Mouse (Mus musculus) liver, adult 2 months (tissue): ENCODE data around the gene Bloc1s3. TPM values are rescaled to one million over a fixed set of nuclear protein-coding genes. Genes with fewer than 3 reads are reported as not detected.

Experiments
- DNase-seq: peaks from one replicate; pipeline ENCODE4 v3.0.0-alpha.2; 2011; ENCODE audit warnings: low read depth, low spot score; ENCODE audit errors: extremely low read depth
- H3K27ac ChIP-seq: fragments of 200-500 bp; replicated peaks from 2 replicates; pipeline ENCODE4 v1.5.1; 2012; ENCODE audit warnings: low read depth, mild to moderate bottlenecking, control low read depth, inconsistent platforms, low read length; ENCODE audit not compliant: insufficient read depth
- H3K27me3 ChIP-seq: fragments of 200-500 bp; 2 replicates; pipeline ENCODE4 v1.6.1; 2012; ENCODE audit warnings: mild to moderate bottlenecking, moderate library complexity, low read length, inconsistent platforms; ENCODE audit not compliant: control insufficient read depth, insufficient read depth
- H3K36me3 ChIP-seq: fragments of 200-500 bp; 2 replicates; pipeline ENCODE4 v1.6.1; 2012; ENCODE audit warnings: low read length, inconsistent platforms; ENCODE audit not compliant: control insufficient read depth, insufficient read depth
- H3K4me1 ChIP-seq: fragments of 200-500 bp; 2 replicates; pipeline ENCODE4 v1.6.1; 2011; ENCODE audit warnings: low read length; ENCODE audit not compliant: control insufficient read depth, insufficient read depth
- H3K4me3 ChIP-seq: fragments of 200-500 bp; 2 replicates; pipeline ENCODE4 v1.5.1; 2011; ENCODE audit warnings: low read depth, mild to moderate bottlenecking, control low read depth, low read length, moderate library complexity; ENCODE audit not compliant: insufficient read depth
- H3K79me2 ChIP-seq: fragments of 200-500 bp; 2 replicates; pipeline ENCODE4 v1.6.1; 2012; ENCODE audit warnings: inconsistent platforms, mild to moderate bottlenecking, low read length, moderate library complexity; ENCODE audit not compliant: control insufficient read depth, insufficient read depth
- H3K9ac ChIP-seq: fragments of 200-500 bp; 2 replicates; pipeline ENCODE4 v1.6.1; 2012; ENCODE audit warnings: low read depth, mild to moderate bottlenecking, control low read depth, inconsistent platforms, low read length
- CTCF ChIP-seq: fragments of 200-500 bp; IDR thresholded peaks from 2 replicates; pipeline ENCODE4 v1.5.1; 2011; ENCODE audit warnings: low read depth, low read length, control low read depth
- POLR2A ChIP-seq: fragments of 200-500 bp; IDR thresholded peaks from 2 replicates; pipeline ENCODE4 v1.6.1; 2011; ENCODE audit warnings: low read length, control low read depth; ENCODE audit not compliant: insufficient read depth; ENCODE audit errors: extremely low read depth
- WGBS: fragments of 180-500 bp; shearing (Covaris S2); methylation state at CpG from one replicate; pipeline ENCODE4 v1.1.7; 2018; 5-methylcytosine and 5-hydroxymethylcytosine counted together
- polyA plus RNA-seq: library from polyadenylated mRNA; depleted of rRNA; stranded (reverse); fragments of >200 nt; gene quantifications from 2 replicates; pipeline ENCODE4 v1.2.3, GENCODE M21; 2012
- total RNA-seq: library from RNA; depleted of rRNA; stranded (reverse); fragments of >200 nt; gene quantifications from 2 replicates; pipeline ENCODE4 v1.2.3, GENCODE M21; 2014

Bloc1s3 gene
- total and polyA plus RNA-seq, 2 experiments: 2.8 to 6.2 TPM

GRCm38 (mm10) chr7:19503481-19504068 lies 4.6 kb downstream of the Bloc1s3 start:
- Histone ChIP-seq H3K4me1 (peaks cover 17% of the 10 kb centered on the region), H3K27ac (no peak overlapping the region), H3K36me3 (no peaks in the 10 kb centered on the region), H3K9ac (no peak overlapping the region), H3K27me3 (no peaks in the 10 kb centered on the region), H3K79me2 (peaks cover 4% of the 10 kb centered on the region; the same call in 1 of the 2 replicates), H3K4me3 (no peak overlapping the region)
- peak; percentile 81 for TF ChIP-seq CTCF
- TF ChIP-seq POLR2A: no peak
- DNase-seq: peak; percentile 48
- 43% methylated on average over 5 of the region's 5 CpGs for WGBS

- Histone ChIP-seq H3K36me3 (no peaks in the 10 kb centered on the region), H3K27ac (peak overlapping the region; percentile 75), H3K79me2 (no peaks in the 10 kb centered on the region), H3K4me3 (no peak overlapping the region), H3K27me3 (no peaks in the 10 kb centered on the region), H3K4me1 (peaks cover 15% of the 10 kb centered on the region), H3K9ac (no peak overlapping the region)
- no peak for TF ChIP-seq POLR2A
- no peak for TF ChIP-seq CTCF
- 79% methylated on average over 4 of the region's 4 CpGs for WGBS
- no peak for DNase-seq
Measured at GRCm38 (mm10) chr7:19501658-19502057, 6.5 kb downstream of the Bloc1s3 start.

GRCm38 (mm10) chr7:19500420-19501363 lies 7.5 kb downstream of the Bloc1s3 start:
- peaks cover 15% of the 10 kb centered on the region for H3K4me1 ChIP-seq
- no peaks in the 10 kb centered on the region for H3K79me2 ChIP-seq
- 46% methylated on average over 12 of the region's 12 CpGs for WGBS
- TF ChIP-seq CTCF (no peak), POLR2A (no peak)
- H3K36me3 ChIP-seq: no peaks in the 10 kb centered on the region
- no peak overlapping the region for H3K9ac ChIP-seq
- H3K27ac ChIP-seq: peak overlapping the region; percentile 75
- no peaks in the 10 kb centered on the region for H3K27me3 ChIP-seq
- peak; percentile 58 for DNase-seq
- no peak overlapping the region for H3K4me3 ChIP-seq

DNA sequence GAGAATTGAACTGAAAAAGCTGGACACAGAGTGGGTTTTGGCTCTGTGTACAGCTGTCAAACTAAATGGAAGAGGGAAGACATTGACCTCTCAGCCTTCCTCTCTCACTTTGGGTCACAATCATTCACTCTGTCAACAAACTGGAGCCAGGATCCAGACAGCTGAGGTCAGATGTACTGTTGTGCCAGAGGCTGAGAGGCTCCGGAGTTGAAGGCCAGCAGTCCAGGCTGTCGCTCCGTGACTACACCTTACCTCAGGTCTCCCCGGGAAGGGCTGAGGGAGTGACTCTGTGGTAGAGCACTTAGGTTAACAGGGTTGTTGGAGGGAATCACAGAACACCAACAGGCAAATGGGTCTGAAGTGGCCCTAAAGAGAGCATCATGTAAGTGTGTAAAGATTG lies 9.8 kb downstream of the Bloc1s3 start:
- Histone ChIP-seq H3K36me3 (no peaks in the 10 kb centered on the region), H3K9ac (no peak overlapping the region), H3K79me2 (no peaks in the 10 kb centered on the region), H3K27ac (peak overlapping the region; percentile 24), H3K4me3 (no peak overlapping the region), H3K27me3 (no peaks in the 10 kb centered on the region), H3K4me1 (peaks cover 15% of the 10 kb centered on the region)
- WGBS: under 1% methylated on average over 4 of the region's 4 CpGs
- TF ChIP-seq POLR2A (no peak), CTCF (no peak)
- peak; percentile 86 for DNase-seq

- Histone ChIP-seq H3K27ac (peak overlapping the region; percentile 26), H3K36me3 (no peaks in the 10 kb centered on the region), H3K79me2 (no peaks in the 10 kb centered on the region), H3K27me3 (no peaks in the 10 kb centered on the region), H3K9ac (no peak overlapping the region), H3K4me1 (peaks cover 15% of the 10 kb centered on the region), H3K4me3 (no peak overlapping the region)
- 71% methylated on average over 5 of the region's 5 CpGs for WGBS
- no peak for DNase-seq
- TF ChIP-seq POLR2A (no peak), CTCF (no peak)
Measured at GRCm38 (mm10) chr7:19496214-19496555, 12.0 kb downstream of the Bloc1s3 start.
